Mouse (Mus musculus): Measurements from ENCODE around the gene Cnbp. TPM values are rescaled to one million over a fixed set of nuclear protein-coding genes. Genes with fewer than 3 reads are reported as not detected.

Gene Cnbp
- polyA plus RNA-seq, 1 experiment from 2014 or later, result 747 TPM

- H3K9me3 ChIP-seq, result no peaks in the 10 kb centered on the region
- no peak overlapping the region for H3K4me3 ChIP-seq
- no peaks in the 10 kb centered on the region for H3K27me3 ChIP-seq
- no peak for ATAC-seq (replicated peaks)
- 87% methylated on average over 2 of the region's 2 CpGs for WGBS
- no peak overlapping the region for H3K27ac ChIP-seq (replicated peaks)
- no peaks in the 10 kb centered on the region for H3K36me3 ChIP-seq
- no peaks in the 10 kb centered on the region for H3K4me1 ChIP-seq
- H3K4me2 ChIP-seq (replicated peaks), result no peak overlapping the region
- no peak overlapping the region for H3K9ac ChIP-seq (replicated peaks)
These were observed 23.1 kb upstream of the Cnbp start for GRCm38 (mm10) chr6:87873963-87874362.

- 65% methylated on average over 1 of the region's 1 CpGs for WGBS
- no peak for ATAC-seq (replicated peaks)
These were observed 22.2 kb upstream of the Cnbp start for GRCm38 (mm10) chr6:87873104-87873503.

DNA sequence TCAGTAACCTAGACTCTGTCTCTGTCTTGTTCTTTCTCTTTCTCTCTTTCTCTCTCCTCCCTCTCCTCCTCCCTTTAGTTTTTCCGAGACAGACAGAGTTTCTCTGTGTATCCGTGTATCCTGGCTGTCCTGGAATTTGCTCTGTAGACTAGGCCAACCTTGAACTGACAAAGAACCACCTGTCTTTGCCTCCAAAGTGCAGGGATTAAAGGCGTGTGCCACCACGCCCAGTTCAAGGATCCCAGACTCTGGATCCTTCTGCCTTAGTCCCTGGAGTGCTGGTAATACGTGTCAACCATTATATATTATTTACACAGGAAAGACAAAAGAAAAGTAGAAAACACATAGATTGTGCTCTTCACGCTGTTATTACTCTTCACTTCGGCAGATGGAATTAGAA lies 20.3 kb upstream of the Cnbp start:
- no peaks in the 10 kb centered on the region for H3K9me3 ChIP-seq
- no peaks in the 10 kb centered on the region for H3K4me1 ChIP-seq
- no peak overlapping the region for H3K4me2 ChIP-seq (replicated peaks)
- H3K36me3 ChIP-seq, result no peaks in the 10 kb centered on the region
- WGBS, result 87% methylated on average over 7 of the region's 7 CpGs
- H3K9ac ChIP-seq (replicated peaks), result no peak overlapping the region
- no peak for ATAC-seq (replicated peaks)
- no peaks in the 10 kb centered on the region for H3K27me3 ChIP-seq
- no peak overlapping the region for H3K27ac ChIP-seq (replicated peaks)
- H3K4me3 ChIP-seq, result no peak overlapping the region

More at GRCm38 (mm10) chr6:87873104-87873503, 22.2 kb upstream of the Cnbp start:
- no peaks in the 10 kb centered on the region for H3K9me3 ChIP-seq
- no peak overlapping the region for H3K4me2 ChIP-seq (replicated peaks)
- no peaks in the 10 kb centered on the region for H3K4me1 ChIP-seq
- H3K4me3 ChIP-seq, result no peak overlapping the region
- no peak overlapping the region for H3K9ac ChIP-seq (replicated peaks)
- H3K27me3 ChIP-seq, result no peaks in the 10 kb centered on the region
- no peak overlapping the region for H3K27ac ChIP-seq (replicated peaks)
- no peaks in the 10 kb centered on the region for H3K36me3 ChIP-seq

- WGBS, result 59% methylated on average over 1 of the region's 1 CpGs
These were observed 19.5 kb upstream of the Cnbp start for GRCm38 (mm10) chr6:87870440-87870839.

DNA sequence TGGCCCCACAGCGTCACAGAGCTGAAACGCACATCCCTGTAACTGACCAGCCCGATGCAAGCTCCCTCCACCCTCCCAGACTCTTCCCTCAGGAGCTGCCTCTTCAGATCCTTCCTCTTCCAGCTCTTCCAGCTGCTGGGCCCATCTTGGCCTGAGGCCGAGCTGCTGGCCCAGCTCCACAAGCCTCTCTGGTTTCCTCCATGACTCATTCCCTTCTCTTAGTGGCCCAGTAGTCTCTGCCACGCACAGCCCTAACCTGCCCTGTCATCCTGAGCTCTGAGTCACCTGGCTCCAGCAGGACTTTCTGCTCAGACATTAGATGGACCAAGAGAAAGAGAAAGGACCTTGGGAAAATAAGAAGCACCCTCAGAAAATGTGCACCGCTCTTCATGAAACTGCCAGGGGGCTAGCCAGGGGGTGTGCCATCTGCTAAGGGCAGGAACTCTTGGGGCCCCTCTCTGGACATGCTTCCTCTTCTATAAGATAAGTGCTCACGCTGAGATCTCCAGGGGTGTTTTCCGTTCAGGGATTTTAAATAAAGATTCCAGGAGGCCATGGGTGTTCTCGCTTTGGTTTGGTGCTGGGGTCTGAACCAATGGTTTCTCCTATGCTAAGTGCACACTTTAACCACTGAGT lies 18.1 kb upstream of the Cnbp start:
- no peaks in the 10 kb centered on the region for H3K4me1 ChIP-seq
- no peaks in the 10 kb centered on the region for H3K36me3 ChIP-seq
- no peak overlapping the region for H3K4me2 ChIP-seq (replicated peaks)
- H3K4me3 ChIP-seq, result no peak overlapping the region
- H3K27ac ChIP-seq (replicated peaks), result no peak overlapping the region
- ATAC-seq (replicated peaks), result no peak
- H3K9ac ChIP-seq (replicated peaks), result no peak overlapping the region
- 82% methylated on average over 9 of the region's 9 CpGs for WGBS
- H3K27me3 ChIP-seq, result no peaks in the 10 kb centered on the region
- no peaks in the 10 kb centered on the region for H3K9me3 ChIP-seq

More at GRCm38 (mm10) chr6:87870440-87870839, 19.5 kb upstream of the Cnbp start:
- H3K9me3 ChIP-seq, result no peaks in the 10 kb centered on the region
- no peak overlapping the region for H3K27ac ChIP-seq (replicated peaks)
- H3K9ac ChIP-seq (replicated peaks), result no peak overlapping the region
- H3K4me1 ChIP-seq, result no peaks in the 10 kb centered on the region
- ATAC-seq (replicated peaks), result no peak
- H3K4me2 ChIP-seq (replicated peaks), result no peak overlapping the region
- no peaks in the 10 kb centered on the region for H3K36me3 ChIP-seq
- H3K4me3 ChIP-seq, result no peak overlapping the region
- H3K27me3 ChIP-seq, result no peaks in the 10 kb centered on the region

DNA sequence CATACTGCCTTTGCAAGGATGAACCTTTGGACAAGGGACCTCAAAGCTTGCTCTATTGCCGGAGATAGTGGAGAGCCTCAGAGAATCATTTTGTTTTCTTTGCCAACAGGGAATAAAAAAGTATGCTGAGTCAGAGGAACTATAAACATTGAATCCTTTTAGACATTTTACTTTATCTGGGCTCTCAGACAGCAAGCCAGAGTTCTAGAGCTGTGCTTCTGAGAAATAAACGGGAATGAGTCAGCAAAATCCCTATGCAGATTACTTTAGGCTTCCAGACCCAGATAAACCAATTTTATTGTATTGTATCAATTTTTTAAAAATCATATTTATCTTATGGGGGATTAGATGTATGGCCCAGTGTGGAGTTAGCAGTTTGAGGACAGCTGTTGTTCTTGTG lies 16.4 kb upstream of the Cnbp start:
- Histone ChIP-seq H3K27ac (replicated peaks) (no peak overlapping the region), H3K9me3 (no peaks in the 10 kb centered on the region), H3K4me1 (no peaks in the 10 kb centered on the region), H3K4me3 (no peak overlapping the region), H3K9ac (replicated peaks) (no peak overlapping the region), H3K27me3 (no peaks in the 10 kb centered on the region), H3K4me2 (replicated peaks) (no peak overlapping the region), H3K36me3 (no peaks in the 10 kb centered on the region)
- no peak for ATAC-seq (replicated peaks)
- WGBS, result 87% methylated on average over 2 of the region's 2 CpGs

DNA sequence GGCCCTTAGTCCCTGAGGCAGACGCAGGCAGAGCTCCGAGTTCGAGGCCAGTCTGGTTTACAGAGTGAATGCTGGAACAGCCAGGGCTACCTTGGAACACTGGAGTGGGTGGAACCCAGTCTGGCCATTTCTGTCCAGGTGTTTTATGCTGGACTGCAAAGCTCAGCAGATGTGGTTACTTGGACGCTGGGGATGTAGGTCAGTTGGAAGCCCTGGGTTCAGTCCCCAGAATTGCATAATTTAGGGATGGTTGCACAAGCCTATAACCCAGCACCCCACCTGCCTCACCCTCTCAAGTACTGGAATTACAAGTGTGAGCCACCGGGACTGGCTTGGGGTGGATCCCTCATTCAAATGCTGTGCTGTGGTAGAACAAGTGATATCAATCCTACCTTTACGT lies 15.3 kb upstream of the Cnbp start:
- 87% methylated on average over 6 of the region's 6 CpGs for WGBS
- Histone ChIP-seq H3K27me3 (no peaks in the 10 kb centered on the region), H3K9ac (replicated peaks) (no peak overlapping the region)

DNA sequence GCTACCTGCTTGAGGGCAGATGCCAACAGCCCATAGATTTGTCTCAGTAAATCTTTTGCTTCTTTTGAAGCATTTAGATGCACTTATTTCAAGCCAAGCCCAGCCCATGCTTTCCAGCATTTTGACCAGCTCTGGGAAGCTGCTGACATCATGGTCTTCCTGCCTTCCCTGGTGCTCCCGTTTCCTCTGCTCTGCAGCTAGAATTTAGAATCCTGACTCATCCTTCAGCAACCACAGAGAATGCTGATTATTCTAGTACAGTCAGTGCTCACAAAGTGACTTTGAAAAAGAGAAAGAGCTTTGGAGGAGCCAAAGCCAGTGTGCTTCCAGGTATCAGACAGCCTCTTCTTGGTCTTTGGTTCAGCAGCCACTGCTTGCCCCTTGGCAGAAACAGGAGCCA lies 6.2 kb upstream of the Cnbp start:
- Histone ChIP-seq H3K27me3 (peaks cover 3% of the 10 kb centered on the region; the same call in 1 of the 2 replicates), H3K36me3 (no peaks in the 10 kb centered on the region), H3K9me3 (no peaks in the 10 kb centered on the region), H3K4me3 (no peak overlapping the region), H3K9ac (replicated peaks) (no peak overlapping the region), H3K27ac (replicated peaks) (no peak overlapping the region), H3K4me1 (no peaks in the 10 kb centered on the region), H3K4me2 (replicated peaks) (no peak overlapping the region)
- 91% methylated on average over 1 of the region's 1 CpGs for WGBS
- no peak for ATAC-seq (replicated peaks)

More for the DNA sequence above, 15.3 kb upstream of the Cnbp start:
- Histone ChIP-seq H3K9me3 (no peaks in the 10 kb centered on the region), H3K36me3 (no peaks in the 10 kb centered on the region), H3K4me2 (replicated peaks) (no peak overlapping the region), H3K4me1 (no peaks in the 10 kb centered on the region), H3K27ac (replicated peaks) (no peak overlapping the region), H3K4me3 (no peak overlapping the region)
- ATAC-seq (replicated peaks), result no peak

DNA sequence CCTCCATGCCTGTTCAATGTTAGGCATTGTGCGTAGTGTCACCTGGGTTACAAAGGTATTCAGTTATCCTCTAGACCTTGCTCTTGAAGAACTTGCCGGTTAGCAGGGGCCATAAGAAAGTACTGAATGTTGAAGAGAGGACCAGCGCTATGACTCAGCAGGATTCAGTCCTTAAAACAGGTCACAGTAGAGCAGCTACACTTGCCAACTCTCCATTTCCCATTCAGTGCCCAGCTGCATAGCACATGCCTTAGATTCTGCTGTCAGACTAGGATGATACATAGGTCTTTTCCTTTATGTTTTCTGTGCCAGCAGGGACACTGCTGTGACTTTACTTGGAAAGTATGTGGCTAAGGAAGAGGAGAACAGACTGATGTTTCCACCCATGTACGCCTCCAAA lies 2.5 kb upstream of the Cnbp start:
- no peaks in the 10 kb centered on the region for H3K36me3 ChIP-seq
- WGBS, result 88% methylated on average over 4 of the region's 4 CpGs
- H3K4me2 ChIP-seq (replicated peaks), result no peak overlapping the region
- no peak overlapping the region for H3K9ac ChIP-seq (replicated peaks)
- H3K9me3 ChIP-seq, result no peaks in the 10 kb centered on the region
- ATAC-seq (replicated peaks), result no peak
- no peak overlapping the region for H3K4me3 ChIP-seq
- peaks cover 17% of the 10 kb centered on the region for H3K4me1 ChIP-seq
- peaks cover 3% of the 10 kb centered on the region; the same call in 1 of the 2 replicates for H3K27me3 ChIP-seq
- no peak overlapping the region for H3K27ac ChIP-seq (replicated peaks)

GRCm38 (mm10) chr6:87851871-87852270 lies 965 bp upstream of the Cnbp start:
- Histone ChIP-seq H3K9ac (replicated peaks) (no peak overlapping the region), H3K9me3 (no peaks in the 10 kb centered on the region), H3K36me3 (no peaks in the 10 kb centered on the region), H3K4me1 (peaks cover 33% of the 10 kb centered on the region), H3K27ac (replicated peaks) (no peak overlapping the region), H3K4me3 (no peak overlapping the region), H3K4me2 (replicated peaks) (no peak overlapping the region; the same call in 1 of the 2 replicates), H3K27me3 (peaks cover 3% of the 10 kb centered on the region; the same call in 1 of the 2 replicates)
- WGBS, result 84% methylated on average over 6 of the region's 6 CpGs
- ATAC-seq (replicated peaks), result no peak

DNA sequence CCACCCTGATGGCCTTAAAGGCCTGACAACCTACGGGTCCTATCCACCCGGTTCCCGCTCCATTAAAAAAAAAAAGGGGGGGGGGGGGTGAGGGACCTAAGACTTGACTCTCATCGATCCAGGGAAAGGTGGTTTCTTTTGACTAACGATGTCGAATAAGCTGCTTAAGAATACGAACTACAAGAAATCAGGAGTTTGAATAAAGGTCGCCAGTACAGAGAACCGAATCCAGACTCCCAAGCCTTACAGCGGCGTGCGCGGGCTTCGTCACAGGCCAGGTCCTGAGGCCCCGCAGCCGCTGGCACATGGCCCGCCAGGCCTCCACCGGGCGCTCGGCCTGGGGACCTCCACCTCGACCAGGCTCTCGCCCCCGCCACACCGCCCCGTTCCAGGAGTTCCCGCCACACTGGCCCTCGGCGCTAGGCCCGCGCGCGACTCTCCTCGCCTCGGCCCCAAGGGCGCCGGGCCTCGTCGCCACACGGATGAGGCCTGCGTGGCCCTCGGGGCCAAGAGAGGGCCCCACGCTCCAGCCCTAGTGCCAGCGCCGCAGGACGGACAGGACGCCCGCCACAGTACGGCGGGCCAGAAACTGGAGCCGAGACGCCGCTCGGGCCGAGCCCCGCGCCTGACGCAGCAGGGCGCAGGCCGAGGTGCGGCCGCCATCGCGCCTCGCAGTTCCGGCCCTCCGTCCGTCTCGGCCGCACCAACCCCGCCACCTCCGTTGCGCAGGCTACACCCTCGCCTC lies 579 bp downstream of the Cnbp start:
- Histone ChIP-seq H3K4me1 (peaks cover 35% of the 10 kb centered on the region), H3K9me3 (no peaks in the 10 kb centered on the region), H3K27me3 (0 out of 2 replicates have a peak, but pooled peaks cover 3% of the 10 kb centered on the region), H3K4me3 (peak overlapping the region; percentile 96), H3K9ac (replicated peaks) (peak overlapping the region; percentile 97), H3K4me2 (replicated peaks) (peak overlapping the region; percentile 63), H3K27ac (replicated peaks) (peak overlapping the region; percentile 94), H3K36me3 (peaks cover 3% of the 10 kb centered on the region)
- peak; percentile 80 for ATAC-seq (replicated peaks)
- WGBS, result under 1% methylated on average over 72 of the region's 73 CpGs

- ATAC-seq (replicated peaks), result no peak
- H3K4me1 ChIP-seq, result peaks cover 35% of the 10 kb centered on the region
- H3K4me3 ChIP-seq, result peak overlapping the region; percentile 96
- no peak overlapping the region for H3K27ac ChIP-seq (replicated peaks)
- no peaks in the 10 kb centered on the region for H3K9me3 ChIP-seq
- H3K27me3 ChIP-seq, result 0 out of 2 replicates have a peak, but pooled peaks cover 3% of the 10 kb centered on the region
- H3K36me3 ChIP-seq, result peaks cover 9% of the 10 kb centered on the region
- H3K9ac ChIP-seq (replicated peaks), result peak overlapping the region; percentile 97
- WGBS, result under 1% methylated on average over 8 of the region's 8 CpGs
- H3K4me2 ChIP-seq (replicated peaks), result peak overlapping the region; percentile 63
These were observed 1.1 kb downstream of the Cnbp start for GRCm38 (mm10) chr6:87849780-87850154.

Data from forebrain, embryonic 15.5 days (tissue).